Mouse (Mus musculus): Measurements from ENCODE around the gene Axin2.

DNA sequence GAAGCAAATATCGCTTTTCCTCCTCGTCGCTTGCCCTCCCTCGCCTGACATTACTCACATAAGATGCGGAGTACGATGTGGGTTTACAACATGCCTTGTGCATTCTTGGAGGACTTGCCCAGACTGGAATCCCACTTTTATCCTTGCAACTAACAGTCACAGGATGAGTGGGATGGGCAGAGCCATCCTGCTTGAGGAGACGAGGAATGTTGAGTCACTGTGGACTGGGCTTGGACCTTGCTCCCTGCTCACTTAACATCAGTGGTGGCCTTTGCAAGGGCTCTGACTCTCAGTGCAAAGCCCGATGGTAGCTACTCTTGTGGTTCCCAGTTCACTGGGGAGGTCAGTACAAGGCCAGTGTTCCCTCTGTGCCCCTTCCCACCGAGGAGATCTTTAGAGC is 22.1 kb upstream of the Axin2 start:
- TF ChIP-seq POLR2A (IDR thresholded peaks at IDR 0.05; ENCODE audit: borderline replicate concordance, extremely low read depth, low read depth, low read length) (no peak), CTCF (IDR thresholded peaks at IDR 0.05; ENCODE audit: insufficient read depth, low read length) (no peak)
